Mouse (Mus musculus) granulocyte monocyte progenitor cell, adult 5-6 weeks (primary cell): ENCODE results near the gene Cyp26a1. TPM values are rescaled to one million over a fixed set of nuclear protein-coding genes. Genes with fewer than 3 reads are reported as not detected.

Experiments used
- ATAC-seq: replicated peaks from 2 replicates; pipeline ENCODE4 v1.8.0; 2016; ENCODE audit warnings: mild to moderate bottlenecking, moderate TSS enrichment, inconsistent platforms; ENCODE audit not compliant: poor library complexity, severe bottlenecking
- total RNA-seq, 2 experiments: library from RNA; stranded (forward) in 1 of 2; stranded (reverse) in 1 of 2; fragments of 200-712, 200-1000 nt in 1 of 2; fragments of >200 nt in 1 of 2; fragmentation: Nextera tagmentation in 1 of 2; gene quantifications; 2 replicates each; pipeline ENCODE4 v1.2.3; 2014 to 2017

The Cyp26a1 gene
- total RNA-seq, 2 experiments from 2014 or later: not detected

GRCm38 (mm10) chr19:37697335-37697636 is 312 bp upstream of the Cyp26a1 start:
- no peak for ATAC-seq

GRCm38 (mm10) chr19:37698273-37699160 is 919 bp downstream of the Cyp26a1 start:
- peak; percentile 24 for ATAC-seq

- ATAC-seq: no peak
These were observed 2.1 kb downstream of the Cyp26a1 start for GRCm38 (mm10) chr19:37699711-37700110.

GRCm38 (mm10) chr19:37702377-37703076 is 4.9 kb downstream of the Cyp26a1 start:
- ATAC-seq: peak; percentile 72

GRCm38 (mm10) chr19:37703902-37704509 is 6.4 kb downstream of the Cyp26a1 start:
- ATAC-seq: peak; percentile 51

- ATAC-seq: no peak
These were observed 8.1 kb downstream of the Cyp26a1 start for GRCm38 (mm10) chr19:37705722-37706121.

- no peak for ATAC-seq
These were observed 17.1 kb downstream of the Cyp26a1 start for GRCm38 (mm10) chr19:37714681-37715080.

- ATAC-seq: no peak
These were observed 18.4 kb downstream of the Cyp26a1 start for GRCm38 (mm10) chr19:37715980-37716379.

GRCm38 (mm10) chr19:37716524-37717175 is 19.1 kb downstream of the Cyp26a1 start:
- no peak for ATAC-seq

GRCm38 (mm10) chr19:37719166-37719565 is 21.6 kb downstream of the Cyp26a1 start:
- no peak for ATAC-seq

GRCm38 (mm10) chr19:37724591-37724990 is 27.0 kb downstream of the Cyp26a1 start:
- ATAC-seq: no peak

- ATAC-seq: no peak
These were observed 29.0 kb downstream of the Cyp26a1 start for GRCm38 (mm10) chr19:37726585-37726984.

GRCm38 (mm10) chr19:37727366-37727765 is 29.8 kb downstream of the Cyp26a1 start:
- no peak for ATAC-seq

- ATAC-seq: no peak
These were observed 37.8 kb downstream of the Cyp26a1 start for GRCm38 (mm10) chr19:37735426-37735825.

GRCm38 (mm10) chr19:37738575-37738974 is 41.0 kb downstream of the Cyp26a1 start:
- ATAC-seq: no peak

GRCm38 (mm10) chr19:37740043-37740442 is 42.4 kb downstream of the Cyp26a1 start:
- no peak for ATAC-seq

Other genes with a start within 250 kb of the Cyp26a1 start
- 36.4 and 44.3 TPM in 2 replicates for gene Exoc6, start 147.4 kb upstream of the Cyp26a1 start, total RNA-seq (2014; fragmentation: Nextera tagmentation)
- 73.0 and 73.8 TPM in 2 replicates for gene Exoc6, start 147.4 kb upstream of the Cyp26a1 start, total RNA-seq (2017)
- gene Cyp26c1, start 12.2 kb upstream of the Cyp26a1 start, total RNA-seq (2014; fragmentation: Nextera tagmentation): not detected in 2 replicates
- gene Cyp26c1, start 12.2 kb upstream of the Cyp26a1 start, total RNA-seq (2017): not detected in 2 replicates